Mouse (Mus musculus): Measurements from ENCODE around the gene Gyg.

Gyg gene

GRCm38 (mm10) chr3:20154531-20155367 lies at the start of gene Gyg:
Gyg (minus strand) TSS chr3:20155317.
- peak; percentile 86 for DNase-seq (ENCODE audit: low read depth, low spot score)

DNA sequence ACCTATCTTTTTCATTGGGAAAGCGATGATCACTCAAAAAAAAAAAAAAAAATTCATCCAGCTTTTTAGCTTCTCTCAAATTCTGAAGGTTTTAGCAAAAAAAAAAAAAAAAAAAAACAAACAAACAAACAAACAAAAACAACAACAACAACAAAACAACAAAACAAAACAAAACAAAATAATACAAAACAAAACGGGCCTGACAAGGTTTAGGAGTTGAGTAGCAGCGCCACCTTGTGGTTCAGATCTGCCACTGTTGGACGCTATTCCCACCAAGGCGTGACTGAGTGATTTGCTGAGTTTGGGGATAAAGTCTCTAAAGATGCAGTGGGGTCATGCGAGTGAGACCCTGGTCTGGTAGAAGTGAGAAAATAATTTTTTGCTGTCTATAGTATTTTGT lies 43.8 kb upstream of the Gyg start:
- DNase-seq (ENCODE audit: low read depth, low spot score), result peak; percentile 58

DNA sequence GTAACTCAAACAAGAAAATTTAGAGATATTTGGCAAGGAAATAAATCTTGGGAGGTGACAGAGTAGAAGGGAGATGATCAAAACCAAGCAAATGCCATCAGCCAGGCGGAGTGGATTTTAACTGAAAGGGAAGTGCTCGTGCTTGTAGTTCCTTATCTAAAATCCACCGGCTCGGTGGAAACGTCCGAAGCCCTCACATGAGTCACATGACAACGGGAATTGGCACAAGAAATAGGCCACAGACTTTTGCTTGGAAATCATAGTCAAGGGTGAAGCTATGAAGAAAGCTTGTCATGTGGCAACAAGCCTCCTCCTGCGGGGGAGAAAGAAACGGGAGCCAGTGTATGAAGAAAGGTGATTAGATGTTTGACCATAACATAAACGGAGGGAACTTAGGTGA lies 42.8 kb upstream of the Gyg start:
- no peak for DNase-seq (ENCODE audit: low read depth, low spot score)

- no peak for DNase-seq (ENCODE audit: low read depth, low spot score)
Observed at GRCm38 (mm10) chr3:20188976-20189675, 34.0 kb upstream of the Gyg start.

DNA sequence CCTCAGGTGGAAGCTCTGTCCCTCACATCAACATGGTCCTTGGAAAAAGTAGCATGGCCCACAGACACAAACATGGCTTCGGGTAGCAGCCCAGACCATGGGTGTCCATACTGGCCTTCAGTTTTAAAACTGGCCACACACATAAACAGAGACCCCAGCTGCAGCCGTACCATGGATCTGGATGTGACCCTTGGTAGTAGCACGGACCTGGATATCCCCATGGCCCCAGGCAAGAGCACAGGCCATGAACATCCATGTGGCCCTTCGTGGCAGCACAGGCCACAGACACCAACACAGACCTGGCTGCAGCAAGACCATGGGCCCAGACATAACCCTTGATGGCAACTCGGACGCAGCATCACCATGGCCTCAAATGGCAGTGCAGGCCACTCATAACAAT lies 17.3 kb upstream of the Gyg start:
- no peak for DNase-seq (ENCODE audit: low read depth, low spot score)

DNA sequence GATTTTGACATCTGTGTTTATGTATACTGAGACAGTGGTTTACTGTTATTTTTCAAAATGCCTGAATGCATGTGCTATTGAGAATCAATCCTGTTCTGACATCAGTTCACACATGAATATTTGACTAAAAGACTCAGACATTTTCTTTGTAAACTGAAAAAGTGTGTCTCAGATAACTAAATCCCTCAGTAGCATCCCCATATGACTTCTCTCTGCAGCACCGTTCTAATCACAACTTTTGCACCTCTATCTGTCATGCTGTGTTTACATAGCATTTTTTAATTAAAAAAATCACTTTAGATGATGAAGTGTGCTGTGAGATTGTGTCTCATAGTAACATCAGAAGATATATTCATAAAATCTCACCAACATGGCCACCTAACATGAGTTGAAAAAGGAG lies 12.4 kb upstream of the Gyg start:
- DNase-seq (ENCODE audit: low read depth, low spot score), result no peak

- DNase-seq (ENCODE audit: low read depth, low spot score), result no peak
Observed at GRCm38 (mm10) chr3:20155476-20155875, 359 bp upstream of the Gyg start.

DNA sequence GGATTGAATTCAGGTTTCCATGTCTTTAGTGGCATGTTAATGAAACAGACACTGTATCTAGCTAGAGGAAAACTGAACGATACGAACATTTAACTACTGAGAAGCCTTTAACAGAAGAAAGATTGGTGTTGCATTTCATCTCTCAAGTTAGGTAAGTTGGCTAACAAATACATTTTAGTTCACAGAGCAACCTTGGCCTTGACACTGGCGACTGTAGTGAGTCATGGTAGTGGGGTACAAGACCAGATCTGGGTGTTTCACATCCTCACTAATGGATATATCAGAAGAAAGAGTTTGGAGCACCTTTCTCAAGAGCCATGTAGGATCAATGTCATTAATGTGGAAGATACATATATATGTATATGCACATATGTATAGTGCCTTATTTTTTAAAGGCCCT lies 3.5 kb downstream of the Gyg start:
- no peak for DNase-seq (ENCODE audit: low read depth, low spot score)

- DNase-seq (ENCODE audit: low read depth, low spot score), result no peak
Observed at GRCm38 (mm10) chr3:20150511-20150910, 4.6 kb downstream of the Gyg start.

DNA sequence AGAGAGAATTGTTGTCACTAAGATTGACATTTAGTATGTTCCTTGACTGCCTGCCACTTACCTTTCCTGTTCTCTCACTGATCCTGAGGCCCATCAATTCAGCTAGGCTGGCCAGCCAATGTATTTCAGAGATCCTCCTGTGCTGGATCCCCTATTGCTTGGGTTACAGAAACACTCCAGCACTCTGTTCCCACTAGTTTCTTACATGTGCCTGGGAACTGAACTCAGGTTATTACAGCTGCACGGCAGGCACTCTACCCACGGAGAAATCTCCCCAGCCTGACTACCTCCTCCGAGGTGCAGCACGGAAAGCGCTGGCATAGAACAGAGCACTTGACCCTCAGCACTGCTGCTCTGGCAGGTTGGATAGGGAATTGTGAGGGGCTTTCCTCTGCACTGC lies 7.5 kb downstream of the Gyg start:
- DNase-seq (ENCODE audit: low read depth, low spot score), result no peak

DNA sequence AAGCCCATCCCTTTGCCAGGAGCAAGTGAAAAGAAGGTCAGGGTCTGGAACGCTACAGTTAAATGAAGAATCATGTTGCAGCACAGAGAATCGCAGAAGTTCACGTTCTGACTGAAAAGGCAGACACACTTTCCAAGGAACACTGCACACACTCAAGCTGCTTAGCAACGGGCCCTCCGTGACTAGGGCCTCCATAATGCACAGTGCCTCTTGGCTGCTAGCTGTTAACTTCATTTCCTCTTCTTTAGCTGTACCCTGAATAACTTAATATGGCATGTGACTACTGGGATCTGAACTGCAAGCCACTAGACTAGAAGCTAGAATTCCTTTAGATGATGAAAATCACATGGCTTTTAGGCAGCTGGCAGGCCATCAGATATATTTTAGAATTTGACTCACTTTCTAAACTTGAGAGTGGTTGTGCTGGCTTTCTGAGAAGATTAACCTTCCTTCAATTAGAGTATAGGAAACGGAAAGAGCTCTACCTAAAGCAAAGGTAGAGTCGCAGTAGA lies 8.2 kb downstream of the Gyg start:
- no peak for DNase-seq (ENCODE audit: low read depth, low spot score)

GRCm38 (mm10) chr3:20145696-20146113 lies 9.4 kb downstream of the Gyg start:
- DNase-seq (ENCODE audit: low read depth, low spot score), result no peak

- DNase-seq (ENCODE audit: low read depth, low spot score), result no peak
Observed at GRCm38 (mm10) chr3:20144401-20144800, 10.7 kb downstream of the Gyg start.

- DNase-seq (ENCODE audit: low read depth, low spot score), result no peak
Observed at GRCm38 (mm10) chr3:20143726-20144125, 11.4 kb downstream of the Gyg start.

DNA sequence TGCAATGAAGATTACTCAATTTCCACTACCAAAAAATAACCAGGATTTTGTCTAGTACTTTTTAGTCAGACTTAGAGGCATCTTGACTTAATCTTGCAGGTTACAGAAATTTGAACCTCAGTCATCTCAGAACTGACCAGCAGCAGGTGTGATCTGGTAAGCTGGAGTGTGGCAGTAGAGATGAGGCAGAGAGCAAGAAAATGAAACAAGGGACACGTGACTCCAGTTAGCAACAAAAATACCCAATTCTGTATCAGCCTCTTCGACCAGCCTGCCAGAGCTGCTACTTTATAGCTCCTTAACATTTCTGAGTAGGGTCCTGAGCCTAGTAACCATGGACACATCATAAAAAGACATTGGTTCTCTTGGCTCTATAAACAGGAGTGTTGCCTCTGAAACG lies 12.5 kb downstream of the Gyg start:
- DNase-seq (ENCODE audit: low read depth, low spot score), result no peak

GRCm38 (mm10) chr3:20142101-20142500 lies 13.0 kb downstream of the Gyg start:
- no peak for DNase-seq (ENCODE audit: low read depth, low spot score)

DNA sequence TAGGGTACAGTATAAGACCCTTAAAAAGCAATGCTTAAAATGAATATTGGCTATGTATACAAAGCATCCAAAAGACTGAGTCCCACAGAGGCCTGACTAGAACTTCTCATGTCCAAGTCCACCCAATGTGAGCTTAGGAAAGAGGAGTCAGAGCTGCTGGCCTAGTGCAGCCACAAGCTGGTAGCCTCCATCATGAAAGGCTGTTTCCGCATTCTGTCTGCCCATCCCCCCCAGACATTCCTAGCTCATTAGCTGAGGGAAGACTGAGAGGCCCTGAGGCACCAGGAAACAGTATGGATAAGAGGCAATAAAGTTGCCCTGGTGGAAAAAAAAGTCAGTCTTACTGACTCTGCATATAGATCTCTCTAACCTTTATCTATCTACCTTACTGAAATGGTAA lies 13.4 kb downstream of the Gyg start:
- no peak for DNase-seq (ENCODE audit: low read depth, low spot score)

DNA sequence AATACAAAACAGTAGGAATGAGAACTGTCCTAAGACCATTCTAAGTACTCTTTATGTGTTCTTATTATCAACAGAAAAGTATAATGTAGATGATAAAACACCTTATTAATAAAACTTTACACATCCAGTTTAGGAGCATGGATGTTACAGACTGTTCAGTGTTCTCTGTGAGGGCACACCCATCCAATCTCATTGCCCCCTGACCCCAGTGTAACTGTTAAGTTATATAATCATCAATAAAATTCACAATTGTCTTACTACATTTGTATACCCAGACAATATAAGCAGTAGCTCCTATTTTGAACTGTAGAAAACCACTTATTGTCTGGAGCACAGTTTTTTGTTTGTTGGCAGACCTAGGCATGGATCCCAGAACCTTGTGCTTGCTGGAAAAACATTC lies 13.9 kb downstream of the Gyg start:
- DNase-seq (ENCODE audit: low read depth, low spot score), result no peak

- DNase-seq (ENCODE audit: low read depth, low spot score), result no peak
Observed at GRCm38 (mm10) chr3:20136868-20137581, 18.1 kb downstream of the Gyg start.

- DNase-seq (ENCODE audit: low read depth, low spot score), result no peak
Observed at GRCm38 (mm10) chr3:20134545-20134944, 20.6 kb downstream of the Gyg start.

DNA sequence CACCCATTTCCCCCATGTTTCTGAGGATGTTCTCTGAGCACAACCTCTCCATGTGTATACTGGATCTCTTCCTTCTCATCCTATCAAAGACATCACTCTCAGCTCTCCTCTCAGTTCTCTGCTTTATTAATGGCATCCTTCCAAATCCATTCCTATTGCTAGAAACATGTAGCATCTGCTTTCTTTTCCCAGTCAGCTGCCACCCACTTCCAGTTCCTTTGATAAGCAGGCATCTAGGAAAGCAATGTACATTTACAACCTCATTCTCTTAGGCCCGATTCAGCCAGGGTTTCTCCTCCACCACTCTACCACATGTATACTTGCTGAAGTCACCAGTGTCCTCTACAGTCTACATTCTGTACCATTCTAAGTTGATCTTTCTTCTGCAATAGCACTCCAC lies 21.4 kb downstream of the Gyg start:
- DNase-seq (ENCODE audit: low read depth, low spot score), result no peak

DNA sequence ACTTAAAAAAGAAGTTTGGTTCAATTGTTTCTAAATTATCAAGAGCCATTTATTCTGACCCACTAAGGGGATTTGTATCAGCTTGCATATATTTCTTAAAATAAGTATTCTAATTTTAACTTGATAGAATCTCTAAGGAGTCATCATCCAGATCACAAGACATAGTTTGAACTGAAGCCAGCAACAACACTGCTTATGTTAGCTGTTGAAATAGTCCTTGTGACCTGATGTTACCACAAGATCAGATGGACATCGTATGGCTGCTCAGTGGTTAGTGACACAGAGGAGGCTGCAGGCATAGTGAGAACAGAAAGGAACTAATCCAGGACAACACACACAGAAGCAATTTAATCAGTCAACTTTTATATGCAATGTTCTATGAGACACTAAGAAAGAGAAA lies 22.4 kb downstream of the Gyg start:
- DNase-seq (ENCODE audit: low read depth, low spot score), result no peak

Measured in A20 (cell line).